In the genomic region with DNA sequence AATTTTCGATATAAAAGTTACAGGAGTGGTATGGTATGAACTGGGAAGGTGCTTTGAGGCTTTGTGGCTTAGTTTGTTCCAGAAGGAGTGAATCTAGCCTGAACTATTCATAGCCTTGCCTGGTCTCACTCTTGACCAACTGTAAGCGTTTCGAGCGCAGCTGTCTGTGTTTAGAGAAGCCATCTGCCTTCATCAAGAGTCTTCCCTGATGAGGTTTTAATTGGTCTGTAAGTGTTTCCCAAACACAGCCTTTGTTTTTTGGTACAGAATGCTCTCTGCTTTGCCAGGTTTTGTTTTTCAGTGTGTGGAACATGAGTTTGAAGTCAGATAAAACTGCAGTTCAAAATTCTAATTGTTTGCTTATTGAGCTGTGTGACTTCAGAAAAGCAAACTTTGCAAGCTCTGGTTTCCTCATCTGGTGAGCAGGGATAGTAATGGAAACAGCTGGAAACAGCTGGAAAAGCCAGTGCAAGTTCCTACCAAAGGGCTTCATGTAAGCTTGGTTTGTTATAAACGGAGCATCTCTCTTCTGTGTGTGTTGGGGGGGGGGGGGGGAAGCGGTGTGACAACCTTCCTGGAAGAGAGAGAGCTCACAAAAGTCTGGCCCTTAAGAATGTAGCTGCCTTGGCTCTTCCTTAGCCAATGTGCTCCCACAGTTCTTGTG, we compare ENCODE assay signal across 12 mouse cellular contexts.
DNase-seq lines count a peak whose midpoint lies in the region; ATAC-seq lines count a peak whose summit lies in the region.
"Had no signal": no experiment of that assay in that cellular context is flagged by ENCODE, and none has a peak within 500 bp of the region (broad histone marks: within the 10 kb centered on the region; RNA-seq: fewer than 3 reads in every experiment).

No protein-coding gene starts in this region.

- H3K4me3 ChIP-seq in hindbrain, embryonic 15.5 days: no peak overlapping the region
- no peak overlapping the region for H3K4me3 ChIP-seq in hindbrain, embryonic 10.5 days
- H3K4me3 ChIP-seq in forebrain, embryonic 16.5 days (replicated peaks; ENCODE audit: low read length): no peak overlapping the region
- H3K4me3 ChIP-seq: heart, embryonic 12.5 days had no signal

- no peaks in the 10 kb centered on the region for H3K9me3 ChIP-seq in hindbrain, embryonic 15.5 days
- H3K9me3 ChIP-seq in hindbrain, embryonic 10.5 days: no peaks in the 10 kb centered on the region
- no peaks in the 10 kb centered on the region for H3K9me3 ChIP-seq in forebrain, embryonic 16.5 days (ENCODE audit: control insufficient read depth, low read length)
- H3K9me3 ChIP-seq: heart, embryonic 12.5 days had no signal

- H3K27me3 ChIP-seq in hindbrain, embryonic 15.5 days: no peaks in the 10 kb centered on the region
- no peaks in the 10 kb centered on the region for H3K27me3 ChIP-seq in hindbrain, embryonic 10.5 days (ENCODE audit: insufficient read depth, poor library complexity, severe bottlenecking)
- no peaks in the 10 kb centered on the region for H3K27me3 ChIP-seq in forebrain, embryonic 16.5 days (replicated peaks; ENCODE audit: control insufficient read depth, insufficient read depth, low read length)
- H3K27me3 ChIP-seq: heart, embryonic 12.5 days had no signal

- H3K36me3 ChIP-seq in hindbrain, embryonic 15.5 days: no peaks in the 10 kb centered on the region
- H3K36me3 ChIP-seq in hindbrain, embryonic 10.5 days: no peaks in the 10 kb centered on the region
- no peaks in the 10 kb centered on the region for H3K36me3 ChIP-seq in forebrain, embryonic 16.5 days (ENCODE audit: control insufficient read depth, insufficient read depth)
- H3K36me3 ChIP-seq: heart, embryonic 12.5 days had no signal

- peak overlapping the region; percentile 37 for H3K4me2 ChIP-seq in hindbrain, embryonic 15.5 days
- peak overlapping the region; percentile 54 for H3K4me2 ChIP-seq in forebrain, embryonic 16.5 days (ENCODE audit: low read length)
- H3K4me2 ChIP-seq: heart, embryonic 12.5 days had no signal

- WGBS in hindbrain, embryonic 15.5 days: 68% methylated on average over 6 of the region's 6 CpGs
- WGBS in hindbrain, embryonic 10.5 days: 72% methylated on average over 6 of the region's 6 CpGs
- 45% methylated on average over 6 of the region's 6 CpGs for WGBS in forebrain, embryonic 16.5 days

- 0 out of 2 replicates have a peak, but pooled peaks cover 1% of the 10 kb centered on the region for H3K4me1 ChIP-seq in hindbrain, embryonic 15.5 days (replicated peaks)
- 0 out of 2 replicates have a peak, but pooled peaks cover 5% of the 10 kb centered on the region for H3K4me1 ChIP-seq in hindbrain, embryonic 10.5 days (replicated peaks)
- peaks cover 15% of the 10 kb centered on the region for H3K4me1 ChIP-seq in forebrain, embryonic 16.5 days (replicated peaks; ENCODE audit: control insufficient read depth, insufficient read depth, low read length)

- no peak for ATAC-seq in hindbrain, embryonic 15.5 days (ENCODE audit: low FRiP score, low read depth)
- peak; percentile 66 for ATAC-seq in forebrain, embryonic 16.5 days
- ATAC-seq: activated CD4-positive, CD25-positive, alpha-beta regulatory T cell, adult 4 months had no signal

- no peak overlapping the region for H3K27ac ChIP-seq in hindbrain, embryonic 15.5 days (replicated peaks)
- H3K27ac ChIP-seq in hindbrain, embryonic 10.5 days: no peak overlapping the region
- H3K27ac ChIP-seq in forebrain, embryonic 16.5 days (ENCODE audit: low read length): no peak overlapping the region

- DNase-seq in hindbrain, embryonic 10.5 days (ENCODE audit: low spot score): no peak
- DNase-seq in layer of hippocampus, adult 18-20 months (ENCODE audit: low spot score in 2 of 2): peak; percentile 35 to 73
- peak; percentile 7 to 60 for DNase-seq in lung, postnatal 4 days
- DNase-seq in cerebellum, adult 8-10 months: no peak
- no peak for DNase-seq in embryo, embryonic 10 days (ENCODE audit: low spot score)
- DNase-seq: cerebellum, adult 9-10 months; kidney, adult 9 months; thymus, postnatal 36 days had no signal

- no peak overlapping the region for H3K9ac ChIP-seq in hindbrain, embryonic 15.5 days
- H3K9ac ChIP-seq in forebrain, embryonic 16.5 days (replicated peaks; ENCODE audit: low read depth, low read length): no peak overlapping the region
- H3K9ac ChIP-seq: heart, embryonic 12.5 days had no signal

Comparison
In these comparisons a context has a peak if more than half of its experiments do, and no peak if none do; other contexts are left out.
1. DNase-seq: peak in layer of hippocampus, adult 18-20 months (2 of 2) and lung, postnatal 4 days (2 of 2); none in hindbrain, embryonic 10.5 days (single experiment), cerebellum, adult 8-10 months (single experiment) and embryo, embryonic 10 days (single experiment).